Mouse (Mus musculus) G1E-ER4 (cell line): ENCODE results near the gene Dpep2nb. TPM values are rescaled to one million over a fixed set of nuclear protein-coding genes. Genes with fewer than 3 reads are reported as not detected.

Experiments
- GATA1 ChIP-seq: IDR thresholded peaks from one replicate; pipeline ENCODE4 v1.8.0; 2012; ENCODE audit warnings: low read length, inconsistent platforms
- polyA plus RNA-seq: library from polyadenylated mRNA; stranded (reverse); fragments of >175 nt; gene quantifications from 2 replicates; pipeline ENCODE4 v1.2.3, GENCODE M21; 2012

Dpep2nb gene
- polyA plus RNA-seq, 1 experiment, result not detected

- no peak for TF ChIP-seq GATA1
Measured at GRCm38 (mm10) chr8:105971019-105971720, 34.6 kb downstream of the Dpep2nb start.

DNA sequence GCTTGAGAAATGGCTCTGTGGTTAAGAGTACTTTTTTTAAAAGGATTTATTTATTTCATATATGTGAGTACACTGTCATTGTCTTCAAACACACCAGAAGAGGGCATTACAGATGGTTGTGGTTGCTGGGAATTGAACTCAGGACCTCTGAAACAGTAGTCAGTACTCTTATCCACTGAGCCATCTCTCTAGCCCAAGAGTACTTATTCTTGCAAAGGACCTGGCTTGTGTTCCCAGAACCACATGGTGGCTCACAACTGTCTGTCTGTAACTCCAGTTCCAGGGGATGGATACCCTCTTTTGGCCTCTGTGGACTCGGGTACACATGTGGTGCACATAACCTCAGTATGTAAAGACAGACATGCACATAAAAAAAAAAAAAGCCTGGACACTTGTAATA is 36.4 kb downstream of the Dpep2nb start:
- TF ChIP-seq GATA1, result no peak

DNA sequence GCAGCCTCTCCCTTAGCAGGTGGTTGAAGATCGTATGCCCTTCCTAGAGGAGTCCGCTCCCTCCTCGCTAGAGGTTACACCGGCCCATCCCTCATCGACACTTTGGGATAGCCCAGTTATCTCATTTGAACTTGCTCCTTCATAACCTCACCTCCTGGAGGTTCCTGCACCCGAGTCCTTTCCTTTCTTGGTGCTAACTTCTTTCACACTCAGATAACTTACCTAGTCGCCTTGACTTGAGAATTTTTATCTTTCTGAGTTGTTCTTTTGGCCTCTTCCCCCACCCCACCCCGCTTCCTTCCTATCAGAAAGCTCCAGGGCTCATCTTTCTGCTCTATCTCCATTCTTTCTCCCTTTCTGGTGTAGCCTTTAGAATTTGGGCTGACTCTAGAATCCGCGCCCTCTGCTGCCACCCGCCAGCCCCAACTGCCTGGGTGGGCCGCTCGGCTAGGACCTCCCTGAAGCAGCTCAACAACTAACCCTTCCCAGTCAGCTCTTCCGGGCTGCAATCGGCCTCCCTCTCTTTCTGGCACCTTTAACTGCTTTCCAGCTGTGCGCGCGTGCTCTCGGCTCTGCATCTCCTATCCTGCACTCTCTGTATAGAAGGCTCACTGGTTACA is 39.0 kb downstream of the Dpep2nb start:
- peak; percentile 5 for TF ChIP-seq GATA1

- no peak for TF ChIP-seq GATA1
Measured at GRCm38 (mm10) chr8:105965905-105966341, 39.9 kb downstream of the Dpep2nb start, which contains the start of gene Slc12a4. TSS of gene Slc12a4 (minus strand) at chr8:105966097.

GRCm38 (mm10) chr8:105965266-105965904 is 40.4 kb downstream of the Dpep2nb start:
- TF ChIP-seq GATA1, result no peak

DNA sequence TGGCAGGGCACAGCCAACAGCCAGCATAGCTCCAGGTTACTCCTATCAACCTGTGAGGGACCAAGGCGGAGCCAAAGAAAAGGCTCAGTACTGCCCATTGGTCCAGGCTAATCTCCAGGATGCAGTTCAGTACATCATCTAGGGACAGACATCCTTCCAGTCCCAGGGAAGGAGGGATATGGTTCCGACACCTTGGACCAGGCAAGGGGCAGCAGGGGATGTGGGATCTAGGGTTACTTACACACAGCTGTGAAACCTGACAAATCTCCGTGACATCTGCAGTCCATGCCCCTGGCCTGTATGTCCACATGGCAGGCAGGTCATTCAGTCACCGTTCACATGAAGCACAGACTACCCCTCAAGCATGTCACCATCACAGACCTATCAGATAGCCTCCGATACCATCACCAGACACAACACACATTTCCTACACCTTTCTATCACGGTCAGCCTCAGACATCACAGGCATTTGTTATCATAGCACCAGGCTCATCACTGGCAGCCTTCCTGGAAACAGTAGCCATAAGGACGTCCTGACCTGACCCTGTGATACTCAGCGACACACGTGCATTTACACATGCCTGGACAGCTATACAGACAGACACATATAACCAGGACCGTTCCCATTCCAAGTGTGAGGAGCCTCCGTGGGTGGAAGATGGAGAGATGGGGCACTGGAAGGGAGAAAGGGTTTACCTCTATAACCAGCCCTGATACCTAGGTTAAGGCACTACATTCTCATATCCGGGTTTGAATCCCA is 41.1 kb downstream of the Dpep2nb start:
- no peak for TF ChIP-seq GATA1

DNA sequence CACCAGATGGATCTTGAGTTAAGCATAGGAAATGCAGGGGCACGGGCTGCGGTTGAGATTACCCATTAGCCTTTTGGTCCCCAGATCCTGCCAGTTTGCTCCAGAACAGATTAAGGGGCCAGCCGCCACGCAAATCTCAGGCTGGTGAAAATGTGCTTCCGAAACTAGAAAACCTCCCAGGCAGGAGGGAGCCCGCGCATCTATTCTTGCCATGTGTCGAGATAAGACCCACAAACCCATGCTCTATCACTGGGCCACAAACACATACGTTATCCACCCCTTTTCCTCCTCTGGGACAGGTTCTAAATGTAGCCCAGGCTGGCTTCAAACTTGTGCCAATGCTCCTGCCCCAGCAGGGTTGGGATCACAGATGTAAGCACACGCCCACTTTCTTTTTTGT is 44.2 kb downstream of the Dpep2nb start:
- peak; percentile 50 for TF ChIP-seq GATA1

GRCm38 (mm10) chr8:105961101-105961500 is 44.7 kb downstream of the Dpep2nb start:
- TF ChIP-seq GATA1, result no peak

GRCm38 (mm10) chr8:105959350-105959749 is 46.4 kb downstream of the Dpep2nb start:
- no peak for TF ChIP-seq GATA1

DNA sequence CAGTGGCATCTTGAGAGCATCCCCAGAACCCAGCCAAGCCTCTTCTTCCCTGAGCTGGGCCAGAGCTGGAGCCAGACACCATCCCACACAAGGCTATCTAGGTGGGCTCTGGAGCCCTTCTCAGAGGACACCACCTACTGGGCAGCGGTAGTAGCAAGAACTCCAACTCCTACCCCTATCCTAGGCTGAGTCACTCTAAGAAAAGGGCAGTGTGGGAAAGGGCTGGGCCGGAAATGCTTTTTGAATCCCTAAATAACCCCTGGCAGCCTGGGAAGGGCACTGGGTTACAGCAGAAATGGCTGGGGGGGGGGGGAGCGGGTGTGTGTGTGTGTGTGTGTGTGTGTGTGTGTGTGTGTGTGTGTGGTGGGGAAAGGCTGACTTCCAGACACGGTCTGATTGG is 48.0 kb downstream of the Dpep2nb start:
- no peak for TF ChIP-seq GATA1

DNA sequence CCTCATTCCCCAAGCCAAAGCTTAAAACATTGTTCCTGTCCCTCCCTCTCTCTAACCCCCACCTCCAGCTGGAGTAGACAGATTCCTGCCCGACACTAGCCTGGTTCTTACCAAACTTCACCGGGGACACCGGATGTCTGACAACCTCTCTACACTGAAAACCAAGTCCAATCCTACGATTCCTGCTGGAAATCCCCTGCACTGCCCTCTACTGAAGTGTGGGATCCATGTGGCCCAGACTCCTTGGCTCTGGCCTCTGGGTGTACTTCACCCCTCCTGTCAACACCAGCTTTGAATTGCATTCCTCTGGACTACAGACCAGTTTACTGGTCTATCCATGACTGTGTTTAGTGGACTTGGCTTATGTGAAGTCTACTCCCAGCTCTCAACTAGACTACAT is 49.2 kb downstream of the Dpep2nb start:
- TF ChIP-seq GATA1, result no peak

GRCm38 (mm10) chr8:105951057-105951659 is 54.6 kb downstream of the Dpep2nb start:
- TF ChIP-seq GATA1, result no peak

- no peak for TF ChIP-seq GATA1
Measured at GRCm38 (mm10) chr8:105949350-105949749, 56.4 kb downstream of the Dpep2nb start.

Other genes with a start within 250 kb of the Dpep2nb start
- 4.7 TPM in 2 replicates for gene Gfod2, start 247.3 kb downstream of the Dpep2nb start, polyA plus RNA-seq
- gene Ranbp10, start 178.6 kb downstream of the Dpep2nb start, polyA plus RNA-seq, result 23.9 and 32.1 TPM in 2 replicates
- not detected in 2 replicates for gene Tsnaxip1, start 178.2 kb downstream of the Dpep2nb start, polyA plus RNA-seq
- 15.8 and 16.9 TPM in 2 replicates for gene Cenpt, start 152.7 kb downstream of the Dpep2nb start, polyA plus RNA-seq
- 35.4 and 41.5 TPM in 2 replicates for gene Thap11, start 150.8 kb downstream of the Dpep2nb start, polyA plus RNA-seq
- 239 and 337 TPM in 2 replicates for gene Nutf2, start 145.4 kb downstream of the Dpep2nb start, polyA plus RNA-seq
- 20.8 and 27.6 TPM in 2 replicates for gene Edc4, start 125.1 kb downstream of the Dpep2nb start, polyA plus RNA-seq
- 1.8 and 2.4 TPM in 2 replicates for gene Nrn1l, start 112.4 kb downstream of the Dpep2nb start, polyA plus RNA-seq
- 13.6 and 26.7 TPM in 2 replicates for gene Pskh1, start 105.5 kb downstream of the Dpep2nb start, polyA plus RNA-seq
- 0.46 TPM in 1 of 2 replicates, not detected in the other for gene Ctrl, start 72.1 kb downstream of the Dpep2nb start, polyA plus RNA-seq
- 183 and 226 TPM in 2 replicates for gene Psmb10, start 67.5 kb downstream of the Dpep2nb start, polyA plus RNA-seq
- gene Lcat, start 62.6 kb downstream of the Dpep2nb start, polyA plus RNA-seq, result 0.31 and 0.39 TPM in 2 replicates
- gene Slc12a4, start 39.9 kb downstream of the Dpep2nb start, polyA plus RNA-seq, result 14.1 and 17.6 TPM in 2 replicates
- not detected in 2 replicates for gene Dpep3, start 26.5 kb downstream of the Dpep2nb start, polyA plus RNA-seq
- 3.9 TPM in 2 replicates for gene Dus2, start 14.6 kb downstream of the Dpep2nb start, polyA plus RNA-seq
- gene Ddx28, start 5.9 kb upstream of the Dpep2nb start, polyA plus RNA-seq, result 28.3 and 32.4 TPM in 2 replicates
- gene Nfatc3, start 52.9 kb upstream of the Dpep2nb start, polyA plus RNA-seq, result 16.5 and 25.5 TPM in 2 replicates
- gene Esrp2, start 131.0 kb upstream of the Dpep2nb start, polyA plus RNA-seq, result not detected in 2 replicates
- 0.75 and 0.85 TPM in 2 replicates for gene Pla2g15, start 144.4 kb upstream of the Dpep2nb start, polyA plus RNA-seq
- 3.1 and 3.7 TPM in 2 replicates for gene Slc7a6, start 162.9 kb upstream of the Dpep2nb start, polyA plus RNA-seq
- 28.9 and 34.4 TPM in 2 replicates for gene Slc7a6os, start 205.0 kb upstream of the Dpep2nb start, polyA plus RNA-seq
- gene Prmt7, start 205.0 kb upstream of the Dpep2nb start, polyA plus RNA-seq, result 16.6 and 75.2 TPM in 2 replicates